8 mouse cellular contexts compared by ENCODE assay signal in the genomic region with DNA sequence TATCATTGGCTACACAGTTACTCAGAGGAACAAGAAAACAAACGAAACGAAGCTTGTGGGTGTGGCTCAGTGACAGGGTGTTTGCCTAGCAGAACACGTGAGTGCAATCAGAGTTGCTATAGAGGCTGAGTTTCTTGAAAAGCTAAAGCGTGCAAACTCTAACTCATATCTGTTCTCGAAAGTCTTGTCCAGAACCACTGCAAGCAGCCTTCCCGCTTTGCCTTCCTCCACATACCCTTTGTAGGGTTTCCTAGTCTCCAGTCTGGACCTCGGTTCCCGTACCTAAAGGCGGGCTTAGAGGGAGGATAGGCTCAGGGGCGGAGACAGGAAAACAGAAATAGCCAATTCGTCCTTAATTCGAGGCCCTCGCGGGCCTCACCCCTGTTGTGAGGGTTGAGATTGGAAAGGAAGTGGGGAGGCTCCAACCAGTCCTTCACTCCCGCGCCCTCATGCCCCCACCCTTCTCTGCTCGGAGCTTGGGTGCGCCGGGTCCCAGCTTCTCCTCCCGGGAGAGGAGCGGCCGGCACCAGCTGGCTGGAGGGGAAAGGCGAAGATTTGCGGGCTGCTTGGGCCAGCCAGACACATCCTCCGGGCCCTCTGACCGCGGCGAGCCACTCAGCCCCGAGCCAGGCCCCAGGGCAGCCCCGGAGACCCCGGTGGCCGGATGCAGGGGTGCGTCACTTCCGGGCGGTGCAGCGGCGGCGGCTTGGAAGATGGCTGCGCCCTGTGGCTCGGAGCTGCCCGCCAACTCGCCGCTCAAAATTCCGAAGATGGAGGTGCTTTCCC. TPM values are rescaled to one million over a fixed set of nuclear protein-coding genes. Genes with fewer than 3 reads are reported as not detected.
A peak's percentile ranks its signal among the peaks of the same experiment; 100 is the strongest.
DNase-seq lines count a peak whose midpoint lies in the region; ATAC-seq lines count a peak whose summit lies in the region.

A gene (plus strand): TSS at position 709 of the 786 bp plus-strand sequence.

- H3K4me2 ChIP-seq in forebrain, embryonic 11.5 days (ENCODE audit: low read depth, low read length, severe bottlenecking): peak within 1 kb of the TSS; percentile 64
- H3K4me2 ChIP-seq in heart, embryonic 16.5 days (ENCODE audit: low read depth, low read length): peak within 1 kb of the TSS; percentile 67
- peak within 1 kb of the TSS; percentile 97 for H3K4me2 ChIP-seq in liver, embryonic 15.5 days
- H3K4me2 ChIP-seq in neural tube, embryonic 12.5 days (replicated peaks): peak within 1 kb of the TSS; percentile 73

- no peaks in the 10 kb centered on the region for H3K9me3 ChIP-seq in forebrain, embryonic 11.5 days (ENCODE audit: control insufficient read depth, low read length)
- H3K9me3 ChIP-seq in heart, embryonic 16.5 days (replicated peaks; ENCODE audit: control insufficient read depth, low read length): no peaks in the 10 kb centered on the region
- no peaks in the 10 kb centered on the region for H3K9me3 ChIP-seq in liver, embryonic 15.5 days (replicated peaks)
- no peaks in the 10 kb centered on the region for H3K9me3 ChIP-seq in neural tube, embryonic 12.5 days

- under 1% methylated on average over 44 of the region's 44 CpGs for WGBS in forebrain, embryonic 11.5 days
- WGBS in heart, embryonic 16.5 days: under 1% methylated on average over 44 of the region's 44 CpGs
- under 1% methylated on average over 37 of the region's 44 CpGs for WGBS in liver, embryonic 15.5 days (ENCODE audit: insufficient replicate concordance)
- WGBS in neural tube, embryonic 12.5 days: under 1% methylated on average over 41 of the region's 44 CpGs

- ATAC-seq in CD4-positive, CD25-positive, alpha-beta regulatory T cell, adult 4 months: peak; percentile 86
- ATAC-seq in forebrain, embryonic 11.5 days (replicated peaks; ENCODE audit: low FRiP score): peak; percentile 97
- peak; percentile 94 for ATAC-seq in heart, embryonic 16.5 days (replicated peaks; ENCODE audit: extremely low read depth, insufficient read depth, low FRiP score)
- ATAC-seq in liver, embryonic 15.5 days (ENCODE audit: insufficient read depth): peak; percentile 91
- ATAC-seq in neural tube, embryonic 12.5 days (ENCODE audit: low FRiP score, low read depth): peak; percentile 98

- H3K27ac ChIP-seq in forebrain, embryonic 11.5 days (ENCODE audit: low read depth, low read length): peak within 1 kb of the TSS; percentile 97
- peak within 1 kb of the TSS; percentile 99 for H3K27ac ChIP-seq in heart, embryonic 16.5 days (ENCODE audit: low read length)
- peak within 1 kb of the TSS; percentile 94 for H3K27ac ChIP-seq in liver, embryonic 15.5 days (replicated peaks)
- peak within 1 kb of the TSS; percentile 94 for H3K27ac ChIP-seq in neural tube, embryonic 12.5 days

- H3K9ac ChIP-seq in forebrain, embryonic 11.5 days (ENCODE audit: low read length): peak within 1 kb of the TSS; percentile 98
- peak within 1 kb of the TSS; percentile 93 for H3K9ac ChIP-seq in heart, embryonic 16.5 days (ENCODE audit: low read length)
- peak within 1 kb of the TSS; percentile 82 for H3K9ac ChIP-seq in liver, embryonic 15.5 days
- H3K9ac ChIP-seq in neural tube, embryonic 12.5 days: peak within 1 kb of the TSS; percentile 89

- H3K4me3 ChIP-seq in forebrain, embryonic 11.5 days (ENCODE audit: low read depth, low read length): peak within 1 kb of the TSS; percentile 99
- H3K4me3 ChIP-seq in heart, embryonic 16.5 days (ENCODE audit: low read length): peak within 1 kb of the TSS; percentile 97
- peak within 1 kb of the TSS; percentile 93 for H3K4me3 ChIP-seq in liver, embryonic 15.5 days (replicated peaks)
- peak within 1 kb of the TSS; percentile 99 for H3K4me3 ChIP-seq in neural tube, embryonic 12.5 days

- no peaks in the 10 kb centered on the region; the same call in 1 of the 2 replicates for H3K4me1 ChIP-seq in forebrain, embryonic 11.5 days (replicated peaks; ENCODE audit: control insufficient read depth, insufficient read depth, low read length)
- peaks cover 12% of the 10 kb centered on the region for H3K4me1 ChIP-seq in heart, embryonic 16.5 days (ENCODE audit: control insufficient read depth, insufficient read depth, low read length)
- H3K4me1 ChIP-seq in liver, embryonic 15.5 days (replicated peaks): peaks cover 29% of the 10 kb centered on the region
- H3K4me1 ChIP-seq in neural tube, embryonic 12.5 days: peaks cover 20% of the 10 kb centered on the region

- DNase-seq in c-Kit-positive CD71-negative TER-119-negative erythroid progenitor cells, embryonic 14.5 days (ENCODE audit: low read depth): peak; percentile 60
- DNase-seq in forebrain, embryonic 11.5 days (ENCODE audit: low spot score): peak; percentile 97
- DNase-seq in kidney, postnatal 36 days: peak; percentile 91 to 96
- peak; percentile 47 for DNase-seq in telencephalon, adult 2 months (ENCODE audit: low read depth, low spot score)

- H3K36me3 ChIP-seq in forebrain, embryonic 11.5 days (ENCODE audit: control insufficient read depth, insufficient read depth, low read length): no peaks in the 10 kb centered on the region; the same call in 1 of the 2 replicates
- H3K36me3 ChIP-seq in heart, embryonic 16.5 days (ENCODE audit: control insufficient read depth, insufficient read depth): no peaks in the 10 kb centered on the region
- H3K36me3 ChIP-seq in liver, embryonic 15.5 days (replicated peaks): no peaks in the 10 kb centered on the region
- 0 out of 2 replicates have a peak, but pooled peaks cover 5% of the 10 kb centered on the region for H3K36me3 ChIP-seq in neural tube, embryonic 12.5 days

- H3K27me3 ChIP-seq in forebrain, embryonic 11.5 days (ENCODE audit: control insufficient read depth, insufficient read depth, low read length): no peaks in the 10 kb centered on the region
- no peaks in the 10 kb centered on the region for H3K27me3 ChIP-seq in heart, embryonic 16.5 days (ENCODE audit: control insufficient read depth, insufficient read depth, low read length)
- H3K27me3 ChIP-seq in liver, embryonic 15.5 days: no peaks in the 10 kb centered on the region
- H3K27me3 ChIP-seq in neural tube, embryonic 12.5 days (replicated peaks): no peaks in the 10 kb centered on the region

RNA-seq across cellular contexts. Expression of the gene that starts here (rescaled TPM):
- polyA plus RNA-seq in CD4-positive, CD25-positive, alpha-beta regulatory T cell, adult 4 months (2017; shearing (Covaris generic)): 10 to 100 TPM in 1 of 2 experiments, 1 to 10 TPM in 1; 8.3 to 13.7 TPM
- polyA plus RNA-seq in forebrain, embryonic 11.5 days (2014; fragmentation: Nextera tagmentation; extraction: Ambion mirVana): 45.2 and 45.3 TPM in 2 replicates
- 11.1 and 11.4 TPM in 2 replicates for polyA plus RNA-seq in heart, embryonic 16.5 days (2015; fragmentation: Nextera tagmentation; extraction: Ambion mirVana)
- 3.6 and 5.0 TPM in 2 replicates for polyA plus RNA-seq in liver, embryonic 15.5 days (2015; fragmentation: Nextera tagmentation; extraction: Ambion mirVana)
- polyA plus RNA-seq in neural tube, embryonic 12.5 days (2016; fragmentation: Nextera tagmentation; extraction: Ambion mirVana): 49.2 and 49.4 TPM in 2 replicates

Comparison
In these comparisons a context has a peak if more than half of its experiments do, and no peak if none do; other contexts are left out.
1. Peak in every context shown above with its lines: DNase-seq, ATAC-seq, H3K4me3 ChIP-seq and H3K27ac ChIP-seq.
2. DNase-seq: peak in every context shown above with its lines; median percentile 97 in forebrain, embryonic 11.5 days; 94 in kidney, postnatal 36 days; 60 in c-Kit-positive CD71-negative TER-119-negative erythroid progenitor cells, embryonic 14.5 days; 47 in telencephalon, adult 2 months.